Mouse (Mus musculus): ENCODE measurements around the gene Nup214.
"Not testable (repeated sequence)": the region's sequence is repeated elsewhere in the genome, so short reads cannot be mapped to it uniquely, and the experiment has no call there.

Nup214 gene

DNA sequence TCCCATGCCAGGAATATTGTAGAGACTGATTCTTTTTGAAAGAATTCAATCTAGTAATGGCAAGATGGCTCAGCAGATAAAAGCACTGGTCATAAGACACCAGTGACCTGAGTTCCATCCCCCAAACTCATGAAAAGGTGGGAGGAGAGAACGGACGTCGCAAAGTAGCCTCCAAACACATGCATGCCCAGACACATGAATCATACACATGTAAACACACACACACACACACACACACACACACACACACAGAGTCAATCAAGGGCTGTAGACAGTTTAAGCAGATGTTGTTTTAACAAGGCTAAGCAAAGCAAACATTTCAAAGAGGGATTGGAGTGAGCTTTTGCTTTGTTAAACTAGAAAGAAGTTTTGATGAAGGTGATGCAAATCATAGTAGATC is 10.0 kb upstream of the Nup214 start:
- no peak for DNase-seq (ENCODE audit: low spot score)

DNA sequence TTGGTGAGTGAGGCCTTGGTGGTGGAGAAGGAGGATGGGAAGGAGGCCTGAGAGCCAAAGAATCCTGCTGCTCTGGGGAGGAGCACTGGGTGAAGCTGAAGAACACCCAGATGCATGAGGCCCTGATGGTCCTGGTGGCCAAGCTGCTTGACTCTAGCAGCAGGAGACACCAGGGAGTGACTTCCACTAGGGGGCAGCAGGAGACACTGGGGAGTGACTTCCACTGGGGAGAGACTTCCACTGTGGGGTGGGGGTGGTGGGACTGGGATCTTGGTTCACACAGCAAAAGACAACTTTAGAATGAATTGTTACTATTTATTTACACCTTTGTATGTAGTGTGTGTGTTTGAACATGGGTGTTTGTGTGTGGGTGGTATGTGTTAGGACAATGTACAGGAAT is 9.1 kb upstream of the Nup214 start:
- DNase-seq (ENCODE audit: low spot score): peak; percentile 46

DNA sequence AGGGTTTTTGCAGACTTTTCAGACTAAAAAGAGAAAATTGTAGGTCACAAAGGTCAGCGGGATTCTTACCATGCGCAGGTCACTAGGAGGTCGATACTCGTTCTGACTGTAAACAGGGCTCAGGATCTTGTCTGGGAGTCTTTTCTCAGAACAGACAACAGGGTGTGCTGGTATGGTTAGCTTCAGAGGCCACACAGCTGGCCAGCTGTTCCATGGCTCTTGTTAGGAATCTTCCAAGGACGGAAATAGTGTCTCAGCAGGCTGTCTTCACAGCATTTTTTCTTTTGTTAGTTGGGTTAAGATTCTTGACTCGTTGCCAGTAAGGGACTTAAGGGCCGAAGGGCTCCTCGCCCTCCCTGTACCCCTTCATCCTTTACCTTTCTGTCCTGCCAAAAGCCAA is 7.4 kb upstream of the Nup214 start:
- no peak for DNase-seq (ENCODE audit: low spot score)

DNA sequence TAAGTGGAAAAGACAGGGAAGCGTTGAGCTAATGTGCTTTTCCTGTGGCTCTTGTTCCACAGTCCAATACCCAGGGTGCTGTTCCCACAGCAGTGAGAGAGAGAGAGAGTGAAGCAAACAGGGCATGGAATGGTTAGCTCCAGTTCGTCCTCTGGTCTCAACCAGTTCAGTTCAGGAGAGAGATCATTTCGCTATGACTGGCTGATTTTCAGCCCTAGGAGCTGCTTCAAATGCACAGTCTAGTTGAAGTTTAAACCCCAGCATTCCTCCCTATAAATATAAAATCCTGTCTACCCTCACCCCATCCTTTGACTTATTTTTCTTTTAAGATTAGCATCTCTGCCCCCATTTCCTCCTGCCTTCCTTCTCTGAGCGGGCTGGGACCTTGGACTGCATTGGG is 1.6 kb upstream of the Nup214 start:
- DNase-seq (ENCODE audit: low spot score): no peak

DNA sequence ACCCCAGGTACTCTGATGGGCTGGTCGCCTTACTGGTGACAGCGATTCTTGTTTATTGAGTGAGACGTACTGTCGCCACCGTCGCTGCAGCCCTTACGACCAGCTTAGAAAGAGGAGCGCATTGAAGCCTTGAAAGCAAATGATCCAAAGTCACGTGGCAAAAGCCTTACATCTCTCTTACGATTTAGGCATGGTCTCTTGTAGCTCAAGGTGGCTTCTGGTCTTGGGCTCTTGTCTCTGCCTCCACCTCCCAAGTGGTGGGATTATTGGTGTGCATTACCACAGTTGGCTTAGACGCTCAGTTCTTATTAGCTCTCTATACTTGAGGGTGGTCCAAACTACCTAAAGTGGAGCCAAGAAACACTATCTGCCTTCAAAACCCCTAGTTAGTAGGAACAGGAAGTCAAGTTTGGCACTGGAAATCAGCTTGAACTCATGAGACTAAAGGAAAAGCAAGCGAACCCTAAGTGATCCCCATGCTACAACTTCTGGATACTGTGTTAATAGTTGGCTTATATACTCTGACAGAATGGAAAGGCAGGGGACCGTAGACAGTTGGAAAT is 654 bp downstream of the Nup214 start:
- peak; percentile 13 for DNase-seq (ENCODE audit: low spot score)

DNA sequence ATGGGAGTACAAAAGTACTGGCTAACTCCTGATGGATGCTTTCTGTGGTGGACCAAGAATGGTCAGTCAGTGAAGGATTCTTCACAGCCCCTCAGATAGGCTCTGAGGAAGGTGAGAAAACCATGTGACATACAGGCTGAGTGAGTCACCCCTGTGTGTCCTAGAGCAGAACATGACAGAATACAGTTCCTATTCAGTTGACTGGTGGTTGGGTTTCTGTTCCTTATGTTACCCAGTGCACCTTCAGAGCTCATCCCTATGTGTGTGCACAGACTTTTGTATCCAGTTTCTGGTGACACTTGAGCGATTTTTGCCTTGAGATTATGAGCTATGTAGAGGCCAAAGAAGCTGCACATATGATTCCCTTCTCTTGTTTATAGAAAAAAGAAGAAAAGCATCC is 13.5 kb downstream of the Nup214 start:
- DNase-seq (ENCODE audit: low spot score): no peak

DNA sequence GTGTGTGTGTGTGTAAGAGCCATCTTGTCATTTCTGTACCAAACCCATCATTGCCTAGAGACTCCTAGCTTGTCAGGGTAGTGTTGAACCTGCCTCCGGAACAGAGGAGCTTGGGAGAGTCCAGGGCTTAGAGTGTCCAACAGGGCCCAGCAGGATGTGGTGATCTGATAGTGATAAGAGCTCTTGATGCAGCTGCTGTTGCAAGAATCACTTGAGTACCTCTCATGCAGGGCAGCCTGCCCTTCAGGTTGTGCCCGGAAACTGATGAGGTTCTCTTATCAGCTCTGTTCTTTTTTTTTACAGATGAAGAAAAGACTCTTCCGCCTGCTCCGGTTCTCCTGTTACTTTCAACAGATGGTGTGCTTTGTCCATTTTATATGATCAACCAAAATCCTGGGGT is 16.7 kb downstream of the Nup214 start:
- no peak for DNase-seq (ENCODE audit: low spot score)

DNA sequence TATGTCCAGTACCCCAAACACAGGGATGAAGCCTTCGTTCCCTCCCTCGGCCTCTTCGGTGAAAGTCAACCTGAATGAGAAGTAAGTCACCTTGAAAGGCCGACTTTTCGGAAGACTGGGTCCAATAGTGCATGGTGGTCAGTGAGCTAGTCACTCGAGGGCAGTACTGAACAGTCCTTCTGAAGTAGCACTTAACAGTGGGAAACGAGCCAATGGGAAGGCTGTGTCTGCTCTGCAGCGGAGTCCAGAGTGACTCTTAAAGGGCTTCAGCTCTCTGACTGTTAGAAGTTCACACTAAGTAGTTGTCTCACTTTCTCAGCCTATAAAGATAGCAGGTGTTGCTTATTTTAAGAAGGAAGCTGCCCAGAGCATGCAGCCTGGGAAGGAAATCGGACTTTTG is 20.7 kb downstream of the Nup214 start:
- DNase-seq (ENCODE audit: low spot score): no peak

DNA sequence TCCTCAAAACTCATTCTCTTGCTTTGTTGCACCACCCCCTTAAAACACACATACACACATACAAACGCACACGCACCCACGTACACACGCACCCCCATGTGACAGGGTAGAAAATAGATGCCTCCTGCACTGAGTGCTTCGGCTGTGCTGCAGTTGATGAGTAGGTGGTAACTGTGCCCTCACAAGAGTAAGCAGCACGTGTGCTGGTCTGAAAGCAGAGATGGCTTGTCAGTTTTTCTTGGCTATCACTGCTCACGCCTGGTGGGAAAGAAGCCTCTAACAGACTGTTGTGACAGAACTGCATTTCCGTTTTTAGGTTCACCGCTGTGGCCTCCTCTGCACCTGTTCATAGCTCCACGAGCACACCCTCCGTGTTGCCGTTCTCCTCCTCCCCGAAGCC is 21.8 kb downstream of the Nup214 start:
- DNase-seq (ENCODE audit: low spot score): no peak

DNA sequence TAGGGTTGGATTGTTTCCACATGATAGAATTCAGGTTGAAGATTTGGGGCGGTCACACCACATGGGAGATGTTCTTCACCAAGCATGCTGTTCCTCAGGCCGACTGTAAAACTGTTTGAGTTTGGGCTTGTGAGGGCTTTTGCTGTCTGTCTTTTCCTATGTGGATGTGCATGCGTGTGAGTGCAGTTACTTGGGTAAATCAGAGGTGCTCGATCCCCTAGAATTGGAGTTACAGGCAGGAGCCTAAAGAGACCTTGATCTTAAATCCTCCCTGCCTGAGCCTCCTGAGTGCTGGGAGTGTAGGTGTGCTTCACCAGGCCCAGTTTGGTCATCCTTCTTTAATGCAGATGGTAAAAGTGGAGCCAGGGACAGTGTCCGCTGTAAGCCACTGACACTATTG is 23.3 kb downstream of the Nup214 start:
- DNase-seq (ENCODE audit: low spot score): no peak

DNA sequence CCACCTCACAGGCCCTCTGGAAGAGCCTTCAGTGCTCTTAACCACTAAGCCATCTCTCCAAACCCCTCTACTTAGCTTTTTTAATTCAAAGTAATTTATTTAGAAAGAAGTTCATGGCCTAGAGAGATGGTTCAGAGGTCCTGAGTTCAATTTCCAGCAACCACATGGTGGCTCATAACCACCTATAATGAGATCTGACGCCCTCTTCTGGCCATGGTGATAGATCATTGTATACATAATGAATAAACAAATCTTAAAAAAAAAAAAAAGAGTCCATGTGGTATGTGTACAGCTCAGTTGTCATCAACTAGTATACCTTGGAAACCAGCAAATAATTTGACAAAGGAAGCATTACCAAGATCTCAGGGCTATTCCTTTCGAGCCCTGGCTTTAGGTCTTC is 24.2 kb downstream of the Nup214 start:
- DNase-seq (ENCODE audit: low spot score): peak; percentile 9

DNA sequence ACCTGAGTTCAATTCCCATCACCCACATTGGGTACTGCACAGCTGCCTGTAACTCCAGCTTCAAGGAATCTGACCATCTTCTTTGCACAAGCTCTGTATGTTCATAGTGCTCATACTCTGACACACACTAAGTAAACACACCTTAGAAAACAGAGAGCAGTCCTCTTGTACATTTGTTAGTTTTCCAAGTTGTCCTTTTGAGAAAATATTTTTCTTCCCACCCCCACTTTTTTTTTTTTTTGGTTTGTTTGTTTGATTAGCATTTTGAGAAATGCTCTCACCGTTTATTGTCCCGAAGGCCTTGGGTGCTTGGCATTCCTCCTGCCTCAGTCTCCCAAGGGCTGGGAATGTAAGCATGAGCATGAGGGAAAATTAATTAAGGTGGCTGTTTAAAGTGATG is 34.1 kb downstream of the Nup214 start:
- DNase-seq (ENCODE audit: low spot score): no peak

DNA sequence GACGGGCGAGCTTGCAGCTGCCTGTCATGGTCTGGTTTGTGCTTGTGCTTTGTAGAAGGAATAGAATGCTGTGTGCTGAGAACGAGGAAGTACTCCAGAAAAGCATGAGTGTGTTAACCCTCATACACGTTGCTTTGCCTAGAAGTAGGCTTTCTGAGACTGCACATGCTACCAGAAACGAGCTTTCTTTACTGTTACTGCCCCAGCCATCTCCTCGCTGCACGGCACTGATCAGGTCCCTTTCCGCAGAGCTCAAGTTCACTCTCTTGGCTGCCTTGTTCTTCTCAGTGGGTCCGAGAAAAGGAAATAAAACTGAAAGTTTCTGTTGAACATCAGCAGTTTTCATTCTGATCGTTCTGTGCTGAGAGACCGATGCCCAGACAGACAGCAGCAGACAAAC is 34.5 kb downstream of the Nup214 start:
- no peak for DNase-seq (ENCODE audit: low spot score)

DNA sequence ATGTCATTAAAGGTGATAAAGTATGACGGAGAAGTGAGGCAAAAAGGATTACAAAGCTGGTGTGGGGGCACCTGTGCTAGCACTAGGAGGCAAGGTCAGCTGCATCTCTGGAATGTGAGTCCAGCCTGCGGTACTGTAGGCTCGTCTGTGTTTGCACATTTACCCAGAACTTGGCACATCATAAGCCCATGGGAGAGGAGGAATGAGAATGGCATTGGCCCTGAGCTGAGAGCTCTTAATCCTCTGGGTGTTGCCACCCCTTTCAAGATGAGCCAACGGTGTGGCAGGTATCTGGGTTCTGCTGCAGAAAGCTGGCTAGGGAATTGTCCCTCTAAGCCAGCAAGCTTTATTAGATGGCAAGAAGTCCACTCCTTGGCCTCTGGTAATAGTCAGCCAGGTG is 45.5 kb downstream of the Nup214 start:
- DNase-seq (ENCODE audit: low spot score): no peak

DNA sequence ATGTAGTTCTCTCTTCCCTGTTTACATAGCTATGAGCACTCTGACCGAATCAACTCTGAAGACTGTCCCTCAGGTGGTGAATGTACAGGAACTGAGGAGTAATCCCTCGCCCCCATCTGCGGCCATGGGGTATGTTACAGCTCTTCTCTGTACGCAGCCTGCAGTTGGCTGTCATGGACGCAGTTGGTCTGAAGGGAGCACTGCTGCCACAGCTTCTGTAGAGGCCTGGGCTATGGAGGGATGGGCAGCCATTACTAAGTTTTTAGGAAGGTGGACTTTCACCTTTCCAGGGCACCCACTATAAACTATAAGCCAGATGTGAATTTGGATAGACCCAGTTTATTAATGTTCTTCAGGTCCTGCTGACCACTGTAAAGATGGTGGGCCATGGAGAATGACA is 46.0 kb downstream of the Nup214 start:
- DNase-seq (ENCODE audit: low spot score): no peak

DNA sequence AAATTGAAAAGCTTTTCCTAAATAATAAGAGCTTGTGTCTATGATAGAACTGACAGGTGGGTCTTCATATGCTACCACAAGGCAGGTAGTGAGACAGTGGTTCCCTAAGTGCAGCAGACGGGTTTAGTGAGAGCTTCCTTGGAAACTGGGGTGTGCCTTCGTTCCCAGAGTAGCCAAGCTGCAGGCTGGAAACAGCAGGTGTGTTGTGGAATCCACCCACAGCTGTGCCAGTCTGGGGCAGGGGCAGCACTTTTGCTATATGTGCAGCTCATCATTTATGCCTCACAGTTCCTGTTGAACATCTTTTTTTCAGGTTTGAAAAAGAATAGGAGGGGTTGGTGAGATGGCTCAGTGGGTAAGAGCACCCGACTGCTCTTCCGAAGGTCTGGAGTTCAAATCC is 50.1 kb downstream of the Nup214 start:
- DNase-seq (ENCODE audit: low spot score): no peak

DNA sequence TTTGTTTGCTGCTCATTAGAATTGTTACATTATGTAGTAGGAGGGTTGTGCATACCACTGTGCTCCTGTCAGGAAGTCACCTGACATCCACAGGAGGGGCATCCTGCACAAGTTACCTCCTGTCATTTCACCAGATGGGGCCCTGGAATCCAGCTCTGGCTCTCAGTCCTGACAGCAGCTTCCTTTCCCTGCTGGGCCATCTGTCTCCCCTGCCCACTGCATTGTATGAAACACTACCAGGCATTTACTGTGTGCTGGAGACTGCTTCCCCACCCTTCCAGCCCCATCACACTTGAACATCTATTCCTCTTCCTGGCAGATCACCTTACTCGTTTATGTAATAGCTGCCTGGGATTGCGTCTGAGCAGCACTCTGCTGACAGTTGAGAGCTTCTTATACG is 55.4 kb downstream of the Nup214 start:
- no peak for DNase-seq (ENCODE audit: low spot score)

DNA sequence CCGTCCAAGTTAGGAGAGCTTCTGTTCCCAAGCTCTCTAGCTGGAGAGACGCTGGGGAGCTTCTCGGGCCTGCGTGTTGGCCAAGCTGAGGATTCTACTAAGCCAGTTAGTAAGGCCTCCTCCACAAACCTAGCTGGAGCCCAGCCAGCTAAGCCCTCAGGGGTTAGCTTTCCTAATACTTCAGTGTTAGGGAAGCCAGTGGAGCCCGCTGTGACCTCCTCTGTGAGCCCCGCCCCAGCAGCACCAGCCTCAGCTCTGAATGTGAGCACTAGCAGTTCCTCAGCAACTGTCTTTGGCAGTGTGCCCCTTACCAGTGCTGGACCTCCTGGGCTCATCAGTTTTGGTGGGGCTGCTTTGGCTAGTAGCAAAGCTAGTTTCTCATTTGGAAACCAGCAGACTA is 59.2 kb downstream of the Nup214 start:
- DNase-seq (ENCODE audit: low spot score): no peak

DNA sequence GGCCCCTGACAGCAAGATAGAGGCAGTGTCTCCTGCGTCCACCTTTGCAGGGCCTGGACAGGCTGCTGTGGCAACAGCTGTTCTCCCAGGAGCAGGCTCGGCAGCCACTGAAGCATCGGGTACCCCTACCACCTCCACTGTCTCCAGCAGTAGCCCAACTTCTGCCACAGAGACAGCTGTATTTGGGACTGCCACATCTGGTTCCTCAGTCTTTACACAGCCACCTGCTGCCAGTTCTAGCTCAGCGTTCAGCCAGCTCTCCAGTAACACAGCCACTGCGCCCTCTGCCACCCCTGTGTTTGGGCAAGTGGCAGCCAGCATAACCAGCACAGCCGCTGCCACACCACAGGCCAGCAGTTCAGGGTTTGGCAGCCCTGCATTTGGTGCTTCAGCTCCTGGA is 60.0 kb downstream of the Nup214 start:
- DNase-seq (ENCODE audit: low spot score): no peak

DNA sequence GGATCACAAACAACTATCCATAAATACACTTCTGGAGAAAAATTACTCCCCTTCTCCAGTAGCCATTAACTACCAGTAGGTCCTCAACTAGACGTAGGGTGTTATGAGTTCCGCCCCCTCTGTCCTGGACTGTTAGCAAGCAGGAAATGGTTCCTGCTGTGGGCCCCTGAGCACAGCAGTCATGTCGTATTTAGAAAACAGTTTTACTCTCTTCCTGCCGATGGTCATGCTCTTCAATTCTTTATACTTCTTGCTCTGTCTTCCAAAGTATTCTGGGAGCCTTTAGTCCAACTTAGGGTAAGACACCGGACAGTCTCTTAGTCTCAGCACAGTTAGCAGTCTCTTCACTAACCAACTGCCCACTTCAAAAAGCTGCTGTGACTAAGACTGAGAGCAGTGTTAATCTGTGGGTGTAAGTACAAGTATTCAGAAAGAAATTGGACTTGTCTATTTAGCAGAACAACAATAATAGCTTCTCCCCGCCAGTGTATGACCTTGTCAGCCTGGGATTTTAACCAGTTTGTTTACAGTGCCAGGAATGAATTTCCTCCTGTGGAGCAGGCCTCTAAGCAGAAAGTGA is 63.1 kb downstream of the Nup214 start:
- DNase-seq (ENCODE audit: low spot score): no peak

DNA sequence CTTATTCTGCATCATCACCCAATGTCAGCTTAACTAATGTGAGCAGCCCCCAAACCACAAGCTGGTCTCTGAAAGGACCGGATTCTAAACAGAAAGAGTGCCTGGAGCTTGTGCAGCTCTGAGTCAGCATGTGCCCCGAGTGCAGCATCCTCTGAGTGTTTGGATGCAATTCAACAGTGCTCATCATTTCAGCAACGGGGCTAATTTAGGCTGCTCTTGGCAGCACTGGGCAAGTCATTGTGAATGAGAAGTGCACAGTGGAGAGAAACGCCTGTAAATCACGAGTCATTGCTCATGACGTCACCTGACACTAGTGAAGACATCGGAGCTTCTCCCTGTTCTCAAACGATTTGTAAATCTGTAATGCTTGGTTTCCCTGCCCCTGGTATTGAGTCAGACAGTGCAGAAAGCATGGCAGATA is 64.4 kb downstream of the Nup214 start:
- DNase-seq (ENCODE audit: low spot score): no peak

DNA sequence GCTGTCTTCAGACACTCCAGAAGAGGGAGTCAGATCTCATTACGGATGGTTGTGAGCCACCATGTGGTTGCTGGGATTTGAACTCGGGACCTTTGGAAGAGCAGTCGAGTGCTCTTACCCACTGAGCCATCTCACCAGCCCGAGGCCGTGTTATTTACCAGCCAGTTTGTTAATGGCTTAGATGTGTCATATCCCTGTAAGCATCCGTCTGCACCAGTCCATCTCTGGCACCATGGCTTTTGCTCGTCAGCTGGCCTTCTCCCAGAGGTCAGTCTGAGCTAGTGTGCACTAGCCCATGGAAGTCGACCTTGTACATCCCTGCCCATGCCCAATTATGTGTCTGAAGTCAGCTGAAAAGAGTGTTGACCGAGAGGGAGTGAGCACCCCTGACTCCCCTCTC is 66.4 kb downstream of the Nup214 start:
- not testable (repeated sequence) for DNase-seq (ENCODE audit: low spot score)

DNA sequence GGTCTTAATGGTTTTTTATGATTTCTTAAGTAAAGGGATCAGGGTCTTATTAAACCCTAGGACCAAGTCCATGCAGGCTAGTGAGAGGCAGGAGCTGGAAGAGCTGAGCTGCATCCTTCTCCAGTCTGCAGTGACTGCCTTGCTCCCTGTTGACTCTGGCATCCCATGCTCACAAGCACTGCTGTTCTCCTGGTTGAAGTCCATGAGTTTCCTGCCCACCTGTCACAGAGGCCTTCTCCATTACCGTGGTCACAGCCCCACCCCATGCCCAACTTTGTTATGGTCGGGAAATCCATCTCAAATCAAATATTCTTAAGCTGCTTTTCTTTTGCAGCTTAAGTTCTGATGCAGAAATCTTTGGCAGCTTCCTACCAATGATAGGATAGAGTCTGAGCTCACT is 66.9 kb downstream of the Nup214 start:
- DNase-seq (ENCODE audit: low spot score): no peak

DNA sequence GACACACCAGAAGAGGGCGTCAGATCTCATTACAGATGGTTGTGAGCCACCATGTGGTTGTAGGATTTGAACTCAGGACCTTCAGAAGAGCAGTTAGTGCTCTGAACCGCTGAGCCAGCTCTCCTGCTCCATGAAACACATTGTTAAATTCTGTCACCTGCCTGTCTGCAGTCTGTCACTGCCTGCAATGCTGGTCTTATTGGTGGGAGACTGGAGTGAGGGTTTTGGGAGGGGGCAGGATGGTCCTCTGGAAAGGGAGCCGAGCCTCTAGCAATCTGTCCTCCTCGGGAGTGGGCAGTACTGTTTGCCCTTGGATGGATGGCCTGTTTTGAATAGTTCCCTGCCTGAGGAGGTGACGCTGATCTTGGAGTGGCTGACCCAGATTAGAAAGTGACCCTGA is 69.6 kb downstream of the Nup214 start:
- DNase-seq (ENCODE audit: low spot score): no peak

DNA sequence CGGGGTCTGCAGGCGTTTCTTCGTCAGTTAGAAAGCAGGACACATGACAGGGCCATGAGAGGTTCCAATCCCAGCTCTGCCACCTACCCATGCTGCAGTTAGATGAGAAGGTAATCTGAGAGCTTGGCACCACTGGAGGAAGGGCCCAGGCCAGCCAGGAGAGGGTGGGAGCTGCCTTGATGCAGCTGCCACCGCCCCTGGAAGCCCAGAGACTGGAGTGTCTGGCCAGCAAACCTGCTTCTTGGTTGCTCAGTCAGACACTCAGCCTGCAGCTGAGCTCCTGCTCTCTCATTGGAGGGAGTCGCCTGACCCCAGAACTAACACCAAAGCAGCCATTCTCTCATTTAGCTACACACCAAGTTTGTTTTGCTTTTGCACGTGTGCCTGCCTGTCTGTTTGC is 71.1 kb downstream of the Nup214 start:
- DNase-seq (ENCODE audit: low spot score): no peak

Measured in embryo, embryonic 10.5 days (tissue).